Mouse (Mus musculus) forebrain, embryonic 12.5 days (tissue): Measurements from ENCODE around the gene Ino80. TPM values are rescaled to one million over a fixed set of nuclear protein-coding genes. Genes with fewer than 3 reads are reported as not detected.

Source experiments
- ATAC-seq: fragments of 200-750 bp; cut with Nextera tagmentation; 2 replicates; pipeline ENCODE4 v1.8.0; 2017; ENCODE audit warnings: moderate TSS enrichment; ENCODE audit not compliant: low FRiP score
- H3K27ac ChIP-seq: fragments of 300-500 bp; sonication (generic); 2 replicates; pipeline ENCODE4 v1.5.1; 2016; ENCODE audit warnings: mild to moderate bottlenecking
- H3K27me3 ChIP-seq: fragments of 300-500 bp; sonication (generic); 2 replicates; pipeline ENCODE4 v1.6.1; 2016; ENCODE audit warnings: mild to moderate bottlenecking
- H3K36me3 ChIP-seq: fragments of 300-500 bp; sonication (generic); replicated peaks from 2 replicates; pipeline ENCODE4 v1.6.1; 2016; ENCODE audit warnings: mild to moderate bottlenecking
- H3K4me1 ChIP-seq: fragments of 300-500 bp; sonication (generic); 2 replicates; pipeline ENCODE4 v1.6.1; 2016
- H3K4me2 ChIP-seq: fragments of 300-500 bp; sonication (generic); 2 replicates; pipeline ENCODE4 v1.6.1; 2016; ENCODE audit warnings: mild to moderate bottlenecking, moderate library complexity
- H3K4me3 ChIP-seq: fragments of 300-500 bp; sonication (generic); replicated peaks from 2 replicates; pipeline ENCODE4 v1.5.1; 2016; ENCODE audit warnings: mild to moderate bottlenecking
- H3K9ac ChIP-seq: fragments of 300-500 bp; sonication (generic); 2 replicates; pipeline ENCODE4 v1.6.1; 2016; ENCODE audit warnings: mild to moderate bottlenecking
- H3K9me3 ChIP-seq: fragments of 300-500 bp; sonication (generic); 2 replicates; pipeline ENCODE4 v1.6.1; 2016
- WGBS: fragments of 180-500 bp; shearing (Covaris S2); methylation state at CpG from one replicate; pipeline ENCODE4 v1.1.7; 2016; 5-methylcytosine and 5-hydroxymethylcytosine counted together
- polyA plus RNA-seq: library from polyadenylated mRNA; unstranded; fragments of >200 nt; fragmentation: Nextera tagmentation; extraction: Ambion mirVana; gene quantifications from 2 replicates; pipeline ENCODE4 v1.2.1, GENCODE M21; 2016

Gene Ino80
- polyA plus RNA-seq, 1 experiment from 2014 or later = 4.5 TPM

DNA sequence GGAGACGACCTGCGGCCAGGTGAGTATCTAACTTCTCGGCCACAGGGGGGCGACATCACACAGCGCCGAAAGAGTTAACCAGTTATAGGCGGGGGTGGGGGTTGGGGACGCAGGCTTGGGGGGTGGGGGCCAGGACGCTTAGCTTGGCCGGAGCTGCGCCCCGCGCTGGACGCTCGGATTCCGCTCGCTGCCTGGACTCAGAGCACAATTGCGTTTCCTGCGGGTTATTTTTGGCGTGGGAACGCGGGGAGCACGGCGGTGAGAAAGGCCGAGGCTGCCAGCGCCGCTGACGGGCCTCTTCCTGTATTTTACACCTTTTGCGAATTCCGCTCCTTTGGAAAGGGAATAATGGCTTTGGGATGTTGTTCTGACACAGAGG, 150.4 kb downstream of the Ino80 start:
- H3K9ac ChIP-seq = 0 out of 2 replicates have a peak overlapping the region, but pooled peaks have one; percentile 0
- peaks cover 100% of the 10 kb centered on the region for H3K27me3 ChIP-seq
- WGBS = under 1% methylated on average over 30 of the region's 30 CpGs
- no peaks in the 10 kb centered on the region for H3K9me3 ChIP-seq
- no peak overlapping the region for H3K27ac ChIP-seq
- H3K36me3 ChIP-seq = no peaks in the 10 kb centered on the region
- H3K4me1 ChIP-seq = peaks cover 65% of the 10 kb centered on the region
- H3K4me3 ChIP-seq = peak overlapping the region; percentile 45
- ATAC-seq = no peak
- H3K4me2 ChIP-seq = peak overlapping the region; percentile 72

DNA sequence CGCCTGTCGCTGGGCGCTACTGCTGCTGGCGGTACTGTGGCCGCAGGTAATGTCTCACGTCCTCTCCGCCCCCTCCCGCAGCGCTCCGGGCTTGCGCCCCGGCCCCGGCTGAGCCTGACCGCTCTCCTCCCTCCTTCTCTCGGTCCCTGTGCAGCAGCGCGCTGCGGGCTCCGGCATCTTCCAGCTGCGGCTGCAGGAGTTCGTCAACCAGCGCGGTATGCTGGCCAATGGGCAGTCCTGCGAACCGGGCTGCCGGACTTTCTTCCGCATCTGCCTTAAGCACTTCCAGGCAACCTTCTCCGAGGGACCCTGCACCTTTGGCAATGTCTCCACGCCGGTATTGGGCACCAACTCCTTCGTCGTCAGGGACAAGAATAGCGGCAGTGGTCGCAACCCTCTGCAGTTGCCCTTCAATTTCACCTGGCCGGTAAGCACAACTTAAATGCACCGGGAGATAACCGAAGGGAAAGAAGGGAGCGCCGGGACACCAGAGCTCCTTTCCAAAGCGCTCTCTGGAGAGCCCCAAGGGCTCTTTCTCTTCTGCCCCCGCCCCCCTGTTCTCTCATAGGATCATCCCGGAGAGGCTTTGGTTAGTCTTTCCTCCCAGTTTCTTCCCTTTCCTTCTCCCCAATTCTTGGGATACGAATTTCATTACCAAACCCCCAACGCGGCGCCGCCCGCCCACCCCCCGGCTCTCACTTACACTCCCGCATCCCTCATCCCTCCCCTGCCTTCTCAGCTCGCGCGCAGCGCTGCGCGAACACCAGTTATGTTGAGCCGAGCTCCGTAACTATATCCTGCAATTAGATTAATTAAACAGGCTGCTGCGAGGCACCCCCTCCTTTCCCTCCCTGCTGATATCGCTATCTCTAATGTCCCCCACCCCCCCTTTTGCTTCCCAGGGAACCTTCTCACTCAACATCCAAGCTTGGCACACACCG, 151.1 kb downstream of the Ino80 start:
- H3K9ac ChIP-seq = peak overlapping the region; percentile 18
- no peaks in the 10 kb centered on the region for H3K9me3 ChIP-seq
- peak overlapping the region; percentile 72 for H3K4me2 ChIP-seq
- H3K27ac ChIP-seq = 0 out of 2 replicates have a peak overlapping the region, but pooled peaks have one; percentile 1
- ATAC-seq = no peak
- under 1% methylated on average over 61 of the region's 61 CpGs for WGBS
- H3K4me1 ChIP-seq = peaks cover 71% of the 10 kb centered on the region
- H3K4me3 ChIP-seq = peak overlapping the region; percentile 45
- peaks cover 100% of the 10 kb centered on the region for H3K27me3 ChIP-seq
- H3K36me3 ChIP-seq = no peaks in the 10 kb centered on the region

DNA sequence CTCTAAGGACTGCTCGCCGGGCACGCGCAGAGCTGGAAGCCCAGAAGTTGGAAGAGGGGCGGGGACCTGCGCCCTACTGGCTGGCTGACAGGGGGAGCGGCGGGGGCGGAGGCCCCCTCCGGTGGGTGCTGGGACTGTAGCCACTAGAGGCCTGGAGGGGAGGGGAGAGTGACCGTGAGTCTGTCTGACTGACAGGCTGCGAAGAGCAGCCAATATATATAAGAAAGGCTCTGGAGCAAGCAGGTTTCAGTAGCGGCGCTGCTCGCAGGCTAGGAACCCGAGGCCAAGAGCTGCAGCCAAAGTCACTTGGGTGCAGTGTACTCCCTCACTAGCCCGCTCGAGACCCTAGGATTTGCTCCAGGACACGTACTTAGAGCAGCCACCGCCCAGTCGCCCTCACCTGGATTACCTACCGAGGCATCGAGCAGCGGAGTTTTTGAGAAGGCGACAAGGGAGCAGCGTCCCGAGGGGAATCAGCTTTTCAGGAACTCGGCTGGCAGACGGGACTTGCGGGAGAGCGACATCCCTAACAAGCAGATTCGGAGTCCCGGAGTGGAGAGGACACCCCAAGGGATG, 151.8 kb downstream of the Ino80 start, which contains the start of gene Dll4:
Gene Dll4, plus strand, starts transcription at position 217 of the 576 bp plus-strand sequence.
- peak within 1 kb of the TSS; percentile 45 for H3K4me3 ChIP-seq
- peaks cover 79% of the 10 kb centered on the region for H3K4me1 ChIP-seq
- 0 out of 2 replicates have a peak, but pooled peaks have one; percentile 15 for ATAC-seq
- H3K36me3 ChIP-seq = no peaks in the 10 kb centered on the region
- H3K9ac ChIP-seq = peak within 1 kb of the TSS; percentile 18
- H3K4me2 ChIP-seq = peak within 1 kb of the TSS; percentile 72
- peaks cover 100% of the 10 kb centered on the region for H3K27me3 ChIP-seq
- H3K27ac ChIP-seq = 0 out of 2 replicates have a peak within 1 kb of the TSS, but pooled peaks have one; percentile 1
- no peaks in the 10 kb centered on the region for H3K9me3 ChIP-seq
- under 1% methylated on average over 33 of the region's 33 CpGs for WGBS

DNA sequence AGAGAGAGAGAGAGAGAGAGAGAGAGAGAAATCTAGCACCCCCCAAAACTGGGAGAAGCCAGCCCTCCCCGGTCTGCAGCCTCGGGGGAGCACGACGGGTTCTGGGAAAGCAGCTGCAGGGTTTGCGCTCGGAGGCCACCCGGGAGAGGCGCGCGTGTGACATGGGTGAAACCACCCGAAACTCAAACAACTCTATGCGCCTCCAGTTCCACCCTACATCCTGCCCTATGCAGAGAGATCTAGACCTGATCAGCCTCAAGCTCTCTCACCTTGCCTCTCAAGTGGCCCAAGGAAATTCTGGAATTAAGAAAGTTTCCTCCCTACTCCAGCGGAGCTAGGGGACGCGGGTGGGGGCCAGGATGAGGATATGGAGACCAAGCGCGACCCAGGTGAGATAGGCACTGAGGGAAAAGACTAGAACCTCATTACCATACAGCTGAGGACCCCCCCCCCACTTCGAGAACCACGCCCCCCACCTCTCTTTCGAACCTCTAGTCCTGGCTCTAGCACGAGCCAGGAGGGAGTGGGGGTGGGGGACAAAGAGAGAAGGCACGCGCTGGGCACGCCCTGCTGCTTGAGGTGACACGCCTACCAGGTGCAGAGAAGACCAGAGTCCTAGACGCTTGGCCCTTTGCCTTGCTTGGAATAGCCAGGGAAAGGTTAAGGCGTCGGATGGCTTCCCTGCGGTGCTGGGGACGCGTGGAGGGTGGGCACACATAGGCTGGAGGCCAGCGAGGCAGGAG, 152.7 kb downstream of the Ino80 start:
- peak overlapping the region; percentile 72 for H3K4me2 ChIP-seq
- peaks cover 80% of the 10 kb centered on the region for H3K4me1 ChIP-seq
- H3K4me3 ChIP-seq = peak overlapping the region; percentile 45
- H3K9ac ChIP-seq = no peak overlapping the region
- no peaks in the 10 kb centered on the region for H3K36me3 ChIP-seq
- H3K27me3 ChIP-seq = peaks cover 99% of the 10 kb centered on the region
- no peaks in the 10 kb centered on the region for H3K9me3 ChIP-seq
- WGBS = 1% methylated on average over 32 of the region's 32 CpGs
- H3K27ac ChIP-seq = no peak overlapping the region
- ATAC-seq = no peak

DNA sequence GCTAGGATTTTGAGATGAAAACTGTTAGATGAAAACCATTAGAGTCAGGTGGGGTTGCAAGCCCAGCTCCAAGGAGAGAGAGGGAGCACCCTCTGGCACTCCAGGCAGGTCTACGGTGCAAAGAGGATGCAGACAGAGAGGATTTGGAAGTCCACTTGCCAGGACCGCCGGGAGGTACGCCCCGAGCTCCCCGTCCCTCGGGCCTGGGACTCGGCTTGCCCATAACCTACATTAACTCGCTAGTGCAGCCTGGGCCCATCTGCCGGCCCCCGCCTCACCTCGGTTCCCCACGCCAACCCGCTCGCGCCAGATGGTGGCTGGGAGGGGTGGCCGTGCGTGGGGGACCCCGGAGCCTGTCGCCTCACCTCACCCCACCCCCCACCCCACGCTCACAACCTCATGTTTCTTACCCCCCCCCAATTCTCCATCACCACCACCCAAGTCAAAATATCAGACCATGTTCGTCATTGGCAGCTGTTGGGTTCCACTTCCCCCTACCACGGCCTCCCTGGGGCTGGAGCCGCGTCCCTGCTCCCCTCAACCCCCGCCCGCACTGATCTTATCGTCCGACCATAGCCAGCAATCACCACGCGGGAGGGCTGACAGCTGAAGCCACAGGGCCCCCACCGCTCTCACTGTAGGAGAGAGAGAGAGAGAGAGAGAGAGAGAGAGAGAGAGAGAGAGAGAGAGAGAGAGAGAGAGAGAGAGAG, 153.5 kb downstream of the Ino80 start:
- peaks cover 99% of the 10 kb centered on the region for H3K27me3 ChIP-seq
- no peak overlapping the region for H3K27ac ChIP-seq
- no peaks in the 10 kb centered on the region for H3K9me3 ChIP-seq
- peaks cover 74% of the 10 kb centered on the region for H3K4me1 ChIP-seq
- no peaks in the 10 kb centered on the region for H3K36me3 ChIP-seq
- peak overlapping the region; percentile 45 for H3K4me3 ChIP-seq
- peak overlapping the region; percentile 40; the same call in 1 of the 2 replicates for H3K9ac ChIP-seq
- 2% methylated on average over 25 of the region's 32 CpGs for WGBS
- H3K4me2 ChIP-seq = peak overlapping the region; percentile 72
- ATAC-seq = no peak

Other genes starting within 250 kb of the Ino80 start
- gene Ppp1r14d, start 247.8 kb downstream of the Ino80 start, polyA plus RNA-seq = not detected in 2 replicates
- 2.0 and 2.1 TPM in 2 replicates for gene Spint1, start 240.3 kb downstream of the Ino80 start, polyA plus RNA-seq
- gene Rhov, start 206.4 kb downstream of the Ino80 start, polyA plus RNA-seq = 3.7 and 3.9 TPM in 2 replicates
- gene Vps18, start 188.9 kb downstream of the Ino80 start, polyA plus RNA-seq = 25.5 and 27.4 TPM in 2 replicates
- 3.5 and 3.8 TPM in 2 replicates for gene Dll4, start 151.9 kb downstream of the Ino80 start, polyA plus RNA-seq
- 2.4 and 2.7 TPM in 2 replicates for gene Chac1, start 126.5 kb downstream of the Ino80 start, polyA plus RNA-seq
- gene Exd1, start 69.9 kb upstream of the Ino80 start, polyA plus RNA-seq = 0.22 and 0.27 TPM in 2 replicates
- 60.7 and 61.7 TPM in 2 replicates for gene Chp1, start 70.0 kb upstream of the Ino80 start, polyA plus RNA-seq
- gene Nusap1, start 140.6 kb upstream of the Ino80 start, polyA plus RNA-seq = 110 and 111 TPM in 2 replicates
- 35.1 and 35.6 TPM in 2 replicates for gene Oip5, start 140.8 kb upstream of the Ino80 start, polyA plus RNA-seq
- gene Ndufaf1, start 185.1 kb upstream of the Ino80 start, polyA plus RNA-seq = 37.4 and 37.6 TPM in 2 replicates
- 80.6 and 83.1 TPM in 2 replicates for gene Rtf1, start 197.4 kb upstream of the Ino80 start, polyA plus RNA-seq